Mouse (Mus musculus) heart, adult 11 months (tissue): ENCODE results near the gene Qars.

ENCODE experiments used
- DNase-seq: peaks from one replicate; pipeline ENCODE4 v3.0.0; 2022

Qars gene

DNA sequence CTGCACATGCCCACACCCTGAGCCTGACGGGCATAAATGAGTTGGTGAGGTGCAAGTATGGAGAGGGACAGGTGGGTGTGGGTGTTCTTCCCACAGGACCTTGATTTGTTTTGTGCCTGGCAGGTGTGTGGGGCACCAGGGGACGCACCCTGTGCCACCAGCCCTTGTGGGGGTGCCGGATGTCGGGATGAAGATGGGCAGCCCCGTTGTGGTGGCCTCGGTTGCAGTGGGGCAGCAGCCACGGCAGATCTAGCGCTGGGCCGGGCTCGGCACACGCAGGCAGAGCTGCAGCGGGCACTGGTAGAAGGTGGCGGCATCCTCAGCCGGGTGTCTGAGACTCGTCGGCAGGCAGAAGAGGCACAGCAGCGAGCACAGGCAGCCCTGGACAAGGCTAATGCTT, 19.1 kb upstream of the Qars start:
- DNase-seq: peak; percentile 90

DNA sequence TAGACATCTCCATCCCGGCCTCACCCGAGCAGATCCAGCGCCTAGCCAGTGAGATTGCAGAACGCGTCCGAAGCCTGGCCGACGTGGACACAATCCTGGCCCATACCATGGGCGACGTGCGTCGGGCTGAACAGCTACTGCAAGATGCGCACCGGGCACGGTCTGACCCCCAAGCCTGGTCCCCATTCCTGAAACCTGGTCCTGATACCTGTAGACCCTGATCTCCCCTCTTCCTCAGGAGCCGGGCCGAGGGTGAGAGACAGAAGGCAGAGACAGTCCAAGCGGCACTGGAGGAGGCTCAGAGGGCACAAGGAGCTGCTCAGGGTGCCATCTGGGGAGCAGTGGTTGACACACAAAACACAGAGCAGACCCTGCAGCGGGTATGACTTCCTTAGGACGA, 18.3 kb upstream of the Qars start:
- DNase-seq: peak; percentile 93

DNA sequence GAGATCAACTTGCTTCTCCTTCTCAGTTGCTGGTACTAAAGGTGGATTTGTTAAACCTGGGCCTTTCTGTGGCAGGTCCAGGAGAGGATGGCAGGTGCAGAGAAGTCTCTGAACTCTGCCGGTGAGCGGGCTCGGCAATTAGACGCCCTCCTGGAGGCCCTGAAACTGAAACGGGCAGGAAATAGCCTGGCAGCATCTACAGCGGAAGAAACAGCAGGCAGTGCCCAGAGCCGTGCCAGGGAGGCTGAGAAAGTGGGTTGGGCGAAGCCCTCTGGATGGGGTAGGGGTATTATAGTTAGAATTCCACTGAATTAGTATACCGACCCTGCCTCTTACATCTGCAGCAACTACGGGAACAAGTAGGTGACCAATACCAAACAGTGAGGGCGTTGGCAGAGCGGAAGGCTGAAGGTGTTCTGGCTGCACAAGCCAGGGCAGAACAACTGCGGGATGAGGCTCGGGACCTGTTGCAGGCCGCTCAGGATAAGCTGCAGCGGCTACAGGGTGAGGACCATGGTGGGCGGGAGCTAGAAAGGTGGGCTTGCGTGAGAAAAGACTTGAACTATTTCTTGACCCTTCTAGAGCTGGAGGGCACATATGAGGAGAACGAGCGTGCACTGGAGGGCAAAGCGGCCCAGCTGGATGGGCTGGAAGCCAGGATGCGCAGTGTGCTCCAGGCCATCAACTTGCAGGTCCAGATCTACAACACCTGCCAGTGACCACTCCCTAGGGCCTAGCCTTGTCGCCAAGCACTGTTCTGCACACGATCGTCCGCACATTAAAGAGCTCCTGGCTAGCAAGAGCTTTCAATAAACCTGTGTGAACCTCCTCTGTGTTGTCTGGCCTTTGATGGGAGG, 17.6 kb upstream of the Qars start:
- DNase-seq: no peak

DNA sequence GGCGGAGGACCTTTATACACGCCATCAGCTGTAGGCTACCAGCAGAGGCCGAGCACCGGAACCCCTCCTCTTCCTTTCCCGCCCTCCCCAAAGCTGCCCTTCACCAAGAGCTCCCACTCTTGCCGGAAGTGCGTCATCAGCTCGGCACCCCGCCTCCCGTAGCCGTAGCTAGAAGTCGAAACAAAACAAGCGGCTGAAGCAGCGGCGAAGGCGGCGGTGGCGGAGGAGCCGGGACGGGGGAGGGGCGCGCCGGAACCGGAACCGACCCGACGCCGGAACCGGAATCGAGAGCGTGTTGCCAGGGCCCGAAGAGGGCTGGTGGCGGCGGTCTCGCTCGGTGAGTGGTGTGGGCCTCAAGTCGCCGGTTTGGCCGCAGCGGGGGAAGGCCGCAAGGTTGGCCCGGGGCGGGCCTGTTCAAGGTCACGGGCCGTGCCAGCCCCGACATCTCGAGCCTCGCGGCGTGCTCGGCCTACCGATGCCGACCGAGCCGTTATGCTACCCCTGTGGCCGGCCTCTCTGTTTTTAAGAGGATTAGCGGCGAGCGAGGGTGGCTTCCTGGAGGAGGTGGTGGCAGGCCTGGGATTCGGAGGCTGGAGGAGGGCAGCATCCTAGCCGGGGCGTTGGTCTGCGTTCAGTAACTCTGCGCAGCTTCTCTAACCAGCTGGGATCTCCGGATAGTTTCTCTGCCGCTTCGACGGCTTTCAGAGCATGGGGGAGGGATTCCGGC, 16.8 kb upstream of the Qars start, which contains the start of gene Usp19:
Gene Usp19 (plus strand): TSS at position 44 of the 727 bp plus-strand sequence.
- DNase-seq: peak; percentile 100

DNA sequence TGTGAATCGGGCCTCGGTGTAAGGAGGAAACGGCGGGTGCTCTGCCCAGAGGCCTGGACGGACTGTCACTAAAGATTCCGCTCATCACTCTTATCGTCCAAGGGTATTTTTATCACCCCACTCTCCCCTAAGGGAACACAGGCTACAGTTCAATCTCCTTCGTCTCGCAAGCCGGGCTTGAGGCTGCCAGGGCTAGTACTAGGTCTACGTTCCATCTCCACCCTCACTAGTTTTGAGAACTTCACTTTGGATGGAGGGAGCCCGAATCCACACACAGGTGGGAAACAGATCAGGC, 16.3 kb upstream of the Qars start:
- no peak for DNase-seq

DNA sequence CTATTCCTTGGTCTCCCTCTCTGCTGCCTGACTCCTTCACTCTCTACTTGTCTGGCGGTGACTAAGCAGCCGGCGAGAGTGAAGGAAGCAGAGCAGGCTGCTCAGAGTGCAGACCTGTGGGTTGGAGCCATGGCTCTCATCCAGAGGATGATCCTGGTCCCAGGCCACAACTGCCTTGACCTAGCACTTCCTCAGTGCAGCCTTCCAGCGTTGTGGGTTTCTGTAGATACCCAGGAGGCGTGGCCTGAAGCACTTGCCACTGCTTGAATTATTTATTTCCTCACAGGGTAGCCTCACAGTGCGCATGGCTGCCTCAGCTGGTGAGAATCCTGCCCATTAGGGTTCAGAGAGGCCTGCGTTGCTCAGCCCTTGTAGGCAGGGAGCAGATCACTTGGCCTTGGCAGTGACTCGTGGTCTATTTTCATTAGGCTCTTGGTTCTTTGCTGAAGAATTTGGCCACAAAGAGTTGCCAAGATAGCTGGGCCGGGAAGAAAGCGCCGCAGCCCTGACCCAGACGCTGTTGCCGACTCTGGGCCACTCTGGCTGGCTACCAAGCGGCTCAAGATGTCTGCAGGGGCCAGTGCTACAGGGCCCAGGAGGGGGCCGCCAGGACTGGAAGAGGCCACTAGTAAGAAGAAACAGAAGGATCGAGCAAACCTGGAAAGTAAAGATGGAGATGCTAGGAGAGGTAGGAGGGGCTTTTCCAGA, 15.3 kb upstream of the Qars start:
- DNase-seq: peak; percentile 94

DNA sequence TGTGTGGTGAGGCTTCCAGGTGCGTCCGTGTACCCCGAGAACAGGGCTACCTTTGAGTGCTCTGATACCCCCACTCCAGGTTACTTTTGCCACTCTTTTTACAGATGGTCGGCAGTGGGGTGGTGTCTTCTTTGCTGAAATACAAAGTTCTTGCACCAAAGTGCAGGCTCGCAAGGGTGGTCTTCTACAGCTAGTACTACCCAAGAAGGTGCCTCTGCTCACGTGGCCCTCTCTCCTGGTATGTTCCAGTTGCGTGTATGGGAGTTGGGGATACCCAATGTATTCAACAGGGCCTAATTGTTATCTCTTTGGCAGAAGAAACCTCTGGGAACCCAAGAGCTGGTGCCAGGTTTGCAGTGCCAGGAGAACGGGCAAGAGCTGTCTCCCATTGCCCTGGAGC, 14.3 kb upstream of the Qars start:
- peak; percentile 91 for DNase-seq

DNA sequence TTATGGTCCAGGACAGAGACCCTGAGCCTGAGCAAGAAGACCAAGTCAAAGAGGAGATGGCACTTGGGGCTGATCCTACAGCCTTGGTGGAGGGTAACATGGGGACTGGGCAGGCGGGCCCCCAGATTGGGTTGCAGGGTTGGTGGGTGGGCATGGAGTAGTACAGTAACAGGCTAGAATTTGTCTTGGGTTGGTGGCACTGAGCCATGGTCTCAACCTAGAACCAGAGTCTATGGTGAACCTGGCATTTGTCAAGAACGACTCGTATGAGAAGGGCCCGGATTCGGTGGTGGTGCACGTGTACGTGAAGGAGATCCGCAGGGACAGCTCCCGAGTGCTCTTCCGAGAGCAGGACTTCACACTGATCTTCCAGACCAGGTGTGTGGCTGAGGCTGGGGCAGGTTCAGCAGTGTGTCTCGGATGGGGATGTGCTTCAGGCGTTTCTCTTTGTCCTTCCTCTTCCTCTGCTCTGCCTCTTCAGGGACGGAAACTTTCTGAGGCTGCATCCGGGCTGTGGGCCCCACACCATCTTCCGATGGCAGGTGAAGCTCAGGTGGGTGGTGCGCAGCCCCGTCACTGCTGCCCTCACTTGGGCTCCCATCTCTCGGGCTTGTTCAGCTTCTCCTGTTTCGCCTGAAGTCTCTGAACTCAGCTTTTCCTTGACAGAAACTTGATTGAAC, 13.2 kb upstream of the Qars start:
- peak; percentile 88 for DNase-seq

DNA sequence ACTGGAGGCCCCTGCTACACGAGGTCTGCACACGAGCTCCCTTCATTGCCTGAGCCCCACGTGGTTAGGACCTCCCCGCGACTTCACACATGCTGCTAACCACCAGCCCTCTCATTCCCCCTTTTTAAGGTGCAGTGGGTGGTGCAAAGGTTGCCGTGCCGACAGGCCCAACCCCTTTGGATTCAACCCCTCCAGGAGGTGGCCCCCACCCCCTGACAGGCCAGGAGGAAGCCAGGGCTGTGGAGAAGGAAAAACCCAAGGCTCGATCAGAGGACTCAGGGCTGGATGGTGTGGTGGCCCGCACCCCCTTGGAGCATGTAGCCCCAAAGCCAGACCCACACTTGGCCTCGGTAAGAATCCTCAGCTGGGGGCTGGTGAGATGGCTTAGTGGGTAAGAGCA, 12.6 kb upstream of the Qars start:
- peak; percentile 91 for DNase-seq

DNA sequence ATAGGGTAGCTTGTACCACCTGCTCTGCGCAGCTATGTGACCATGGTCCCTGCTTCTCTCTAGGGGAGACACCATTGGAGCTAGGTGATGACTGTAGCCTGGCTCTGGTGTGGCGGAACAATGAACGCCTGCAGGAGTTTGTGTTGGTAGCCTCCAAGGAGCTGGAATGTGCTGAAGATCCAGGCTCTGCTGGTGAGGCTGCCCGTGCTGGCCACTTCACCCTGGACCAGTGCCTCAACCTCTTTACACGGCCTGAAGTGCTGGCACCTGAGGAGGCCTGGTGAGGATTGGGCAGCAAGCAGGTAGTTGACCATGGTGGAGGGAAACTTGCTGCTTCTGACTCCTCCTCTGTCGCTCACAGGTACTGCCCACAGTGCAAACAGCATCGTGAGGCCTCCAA, 8.3 kb upstream of the Qars start:
- peak; percentile 92 for DNase-seq

DNA sequence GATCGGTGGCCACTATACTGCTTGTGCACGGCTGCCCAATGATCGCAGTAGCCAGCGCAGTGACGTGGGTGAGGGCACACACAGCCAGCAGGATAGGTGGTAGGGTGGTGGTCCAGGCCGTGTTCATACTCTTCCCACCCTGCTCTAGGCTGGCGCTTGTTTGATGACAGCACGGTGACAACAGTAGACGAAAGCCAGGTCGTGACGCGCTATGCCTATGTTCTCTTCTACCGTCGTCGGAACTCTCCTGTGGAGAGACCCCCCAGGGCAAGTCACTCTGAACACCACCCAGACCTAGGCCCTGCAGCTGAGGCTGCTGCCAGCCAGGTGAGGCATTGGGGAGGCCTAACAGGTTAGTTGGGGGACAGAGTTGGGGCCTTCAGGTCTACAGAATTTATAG, 7.6 kb upstream of the Qars start:
- peak; percentile 90 for DNase-seq

DNA sequence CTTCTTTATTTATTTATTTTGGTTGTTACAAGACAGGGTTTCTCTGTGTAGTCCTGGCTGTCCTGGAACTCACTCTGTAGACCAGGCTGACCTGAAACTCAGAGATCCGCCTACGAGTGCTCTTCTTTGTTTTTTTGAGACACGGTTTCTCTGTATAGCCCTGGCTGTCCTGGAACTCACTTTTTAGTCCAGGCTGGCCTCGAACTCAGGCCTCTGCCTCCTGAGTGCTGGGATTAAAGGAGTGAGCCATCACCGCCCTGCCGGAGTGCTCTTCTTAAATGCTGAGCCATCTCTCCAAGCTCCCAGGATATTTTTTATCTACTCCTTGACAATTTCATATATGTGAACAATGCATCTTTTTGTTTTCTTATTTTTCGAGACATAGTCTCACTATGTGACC, 605 bp upstream of the Qars start:
- DNase-seq: peak; percentile 68

DNA sequence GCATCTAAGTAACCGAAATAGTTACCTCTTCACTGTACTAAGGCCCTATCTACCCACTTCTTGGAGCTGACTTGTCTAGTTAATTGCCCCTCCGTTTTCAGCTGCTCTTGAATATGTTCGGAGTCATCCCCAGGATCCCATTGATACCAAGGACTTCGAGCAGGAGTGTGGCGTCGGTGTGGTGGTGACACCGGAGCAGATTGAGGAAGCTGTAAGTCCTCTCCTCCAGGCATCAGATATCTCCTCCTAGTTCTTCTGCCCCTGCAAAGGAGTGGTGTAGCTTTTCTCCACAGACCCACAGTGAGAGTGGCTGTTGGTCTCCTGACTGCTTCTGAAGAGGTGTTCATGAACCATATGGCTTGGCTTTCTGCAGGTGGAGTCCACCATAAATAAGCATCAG, 1.3 kb downstream of the Qars start:
- peak; percentile 87 for DNase-seq

DNA sequence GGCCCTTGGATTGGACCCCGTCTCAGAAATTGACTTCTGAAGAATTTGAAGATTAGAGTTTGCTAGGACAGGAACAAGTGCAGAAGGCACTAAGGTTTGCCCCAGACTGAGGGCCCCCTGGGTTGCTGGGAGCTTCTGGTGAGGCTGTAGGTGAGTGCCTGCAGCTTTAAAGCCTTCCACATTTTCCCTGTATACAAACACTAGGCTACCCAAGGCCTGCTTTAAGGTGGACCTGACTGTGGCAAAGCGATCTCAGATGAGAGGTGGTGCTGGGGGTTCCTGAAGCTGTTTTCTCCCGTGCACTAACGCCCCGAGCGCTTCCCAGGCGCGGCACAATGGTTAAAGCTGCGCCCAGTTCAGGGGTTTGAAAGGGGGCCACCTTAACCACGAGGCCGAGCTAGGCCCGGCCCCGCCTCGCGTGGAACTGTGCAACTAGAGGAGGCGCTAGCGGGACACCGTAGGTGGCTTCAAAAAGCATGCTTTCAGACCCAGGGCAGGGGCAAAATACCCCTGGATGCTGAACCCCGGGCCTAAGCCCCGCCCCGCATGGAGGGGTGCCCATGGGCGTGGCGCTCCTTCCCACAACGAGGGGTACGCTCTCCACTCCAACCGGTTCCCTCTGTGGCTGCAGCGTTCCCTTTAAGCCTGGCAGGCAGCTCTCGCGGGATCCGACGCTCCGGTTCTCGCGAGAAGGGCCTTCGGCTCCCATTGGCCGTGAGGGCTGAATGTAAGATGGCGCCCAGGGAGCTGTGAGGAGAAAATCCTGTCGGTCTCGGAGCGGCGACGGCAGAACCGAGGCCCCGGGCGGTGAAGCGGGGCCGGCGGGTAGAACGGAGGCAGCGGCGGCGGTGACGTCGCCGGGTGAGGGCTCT, 9.1 kb downstream of the Qars start, which contains the start of gene Qrich1:
Gene Qrich1 (plus strand): TSS at position 427 of the 872 bp plus-strand sequence.
- peak; percentile 100 for DNase-seq

DNA sequence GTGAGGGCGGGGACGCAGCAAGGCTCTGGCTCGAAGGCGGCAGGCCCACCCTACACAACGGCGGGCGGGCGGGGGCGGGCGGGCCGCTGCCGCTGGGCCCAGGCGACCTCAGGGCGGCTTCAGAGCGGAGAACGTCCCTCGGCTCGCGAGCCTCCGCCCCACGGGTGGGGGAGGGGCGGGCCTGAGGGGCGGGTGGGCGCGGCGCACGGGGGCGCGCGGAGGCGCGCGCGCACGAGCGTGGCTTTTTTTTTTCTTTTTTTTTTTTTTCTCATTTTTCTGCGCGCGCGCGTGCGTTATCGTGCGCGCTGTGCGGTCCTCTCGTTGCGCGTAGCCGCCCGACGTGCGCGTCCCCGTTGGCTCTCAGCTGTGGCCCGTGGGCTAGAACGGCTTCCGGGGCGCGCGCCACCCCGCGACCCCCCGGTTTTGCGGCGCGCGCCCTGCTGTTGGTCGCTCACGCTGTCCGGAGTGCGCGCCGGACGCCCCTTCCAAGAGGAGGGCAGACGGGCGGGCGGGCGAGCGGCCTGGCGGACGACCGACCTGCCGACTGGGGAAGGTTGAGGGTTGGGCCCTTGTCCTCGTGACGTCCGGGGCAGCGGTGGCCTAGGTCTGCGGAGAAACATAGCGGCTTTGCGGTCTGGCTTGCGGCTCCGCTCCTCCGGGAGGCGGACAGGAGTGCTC, 9.9 kb downstream of the Qars start:
- DNase-seq: peak; percentile 99

DNA sequence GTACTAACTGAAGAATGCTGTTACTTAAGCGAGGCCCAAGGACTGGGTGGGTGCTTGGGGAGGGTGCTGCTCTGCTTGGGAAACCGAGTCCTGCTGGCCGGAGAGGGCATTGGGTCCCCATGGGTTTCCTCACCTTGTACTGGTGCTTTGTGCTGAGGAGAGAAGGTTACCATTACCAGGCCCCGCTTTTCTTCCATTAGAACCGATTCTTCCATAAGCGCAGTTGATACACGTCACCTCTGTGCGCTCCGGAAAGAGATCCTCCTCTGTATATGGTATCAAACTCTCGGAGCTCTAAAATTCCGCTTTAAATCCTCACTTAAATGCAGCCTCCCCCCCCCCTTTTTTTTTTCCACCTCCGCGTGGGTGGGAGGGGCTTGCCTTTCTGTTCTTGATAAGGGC, 10.4 kb downstream of the Qars start:
- no peak for DNase-seq

DNA sequence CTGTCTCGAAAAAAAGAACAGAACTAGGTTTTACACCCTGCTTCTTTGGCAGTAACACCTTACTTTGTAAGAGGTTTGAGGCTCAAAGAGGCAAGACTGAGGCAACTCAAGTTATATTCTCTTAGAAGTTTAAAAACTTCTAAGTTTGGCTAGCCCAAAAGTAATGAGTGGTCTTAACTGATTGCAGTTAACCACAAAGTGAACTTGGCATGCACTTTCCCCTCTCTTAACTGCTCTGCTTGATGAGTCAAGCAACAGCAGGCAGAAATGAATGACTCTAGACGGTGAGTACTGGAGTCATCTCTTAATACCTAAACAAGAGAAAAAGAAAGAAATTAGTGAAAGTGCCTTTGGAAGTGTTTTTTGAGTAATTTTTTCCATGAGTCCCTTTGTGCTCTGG, 14.1 kb downstream of the Qars start:
- no peak for DNase-seq

DNA sequence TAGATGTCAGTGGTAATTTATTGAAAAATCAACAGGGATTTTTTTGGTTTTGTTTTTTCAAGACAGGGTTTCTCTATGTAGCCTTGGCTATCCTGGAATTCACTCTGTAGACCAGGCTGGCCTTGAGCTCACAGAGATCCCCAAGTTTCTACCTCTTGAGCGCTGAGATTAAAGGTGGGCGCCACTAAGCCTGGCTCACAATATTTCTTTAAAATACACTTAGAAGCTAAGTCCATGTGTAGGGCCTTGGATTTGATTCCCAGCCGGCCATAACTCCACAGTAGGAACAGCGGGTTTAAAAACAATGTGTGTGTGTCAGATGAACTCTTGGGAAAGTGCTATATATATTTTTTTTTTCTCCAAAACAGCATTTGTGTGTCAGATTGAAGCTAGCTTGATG, 15.8 kb downstream of the Qars start:
- peak; percentile 77 for DNase-seq

DNA sequence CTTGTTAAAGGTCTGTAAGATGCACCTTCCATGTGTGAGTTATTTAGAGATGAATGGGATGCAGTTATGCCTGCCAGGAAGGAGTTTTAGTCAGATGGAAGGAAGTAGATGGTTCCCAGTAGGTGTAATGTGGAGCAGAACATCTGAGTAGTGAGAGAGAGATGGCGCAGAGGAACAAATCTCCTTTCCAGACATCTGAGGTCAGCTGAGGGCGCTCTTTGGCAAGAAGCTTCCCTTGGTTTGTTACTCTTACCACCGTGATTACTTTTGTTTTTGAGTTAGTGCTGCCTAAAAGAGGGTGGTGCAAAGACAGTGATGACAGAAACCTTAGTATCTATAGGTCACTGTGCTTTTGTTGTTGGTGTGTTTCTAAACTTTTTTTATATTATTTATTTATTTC, 17.9 kb downstream of the Qars start:
- peak; percentile 82 for DNase-seq

DNA sequence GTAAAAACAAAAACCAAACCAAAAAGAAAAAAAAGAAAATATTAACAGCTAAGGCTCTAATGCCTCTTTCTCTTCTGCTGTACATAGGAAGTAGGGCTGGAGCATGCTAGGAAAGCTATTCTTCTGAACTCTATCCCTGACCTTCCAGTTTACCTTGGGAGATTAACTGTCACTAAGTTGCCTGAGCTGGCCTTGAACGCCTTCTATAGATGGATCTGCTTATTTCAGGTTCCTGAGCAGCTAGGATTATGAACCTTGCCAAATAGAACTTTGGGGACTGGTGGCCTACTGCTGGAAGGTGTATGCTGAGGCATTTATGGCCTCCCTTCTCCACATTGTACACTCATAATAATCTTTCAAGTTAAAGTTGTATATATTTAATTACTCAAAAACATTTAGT, 23.4 kb downstream of the Qars start:
- DNase-seq: peak; percentile 7

DNA sequence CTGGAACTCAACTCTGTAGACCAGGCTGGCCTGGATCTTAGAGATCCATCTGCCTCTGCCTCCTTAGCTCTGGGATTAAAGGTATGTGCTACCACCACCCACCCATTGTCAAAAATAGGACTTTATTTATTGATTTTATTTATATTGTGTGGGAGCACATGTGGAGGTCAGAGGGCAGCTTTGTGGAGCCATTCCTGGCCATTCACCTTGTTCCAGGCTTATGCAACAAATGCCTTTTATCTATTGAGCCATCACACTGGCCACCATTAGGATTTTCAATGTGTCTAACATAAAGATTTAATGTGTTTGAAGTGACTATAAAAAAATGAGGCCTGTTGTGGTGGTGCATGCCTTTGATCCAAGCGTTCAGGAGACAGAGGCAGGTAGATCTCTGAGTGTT, 24.0 kb downstream of the Qars start:
- peak; percentile 54 for DNase-seq

DNA sequence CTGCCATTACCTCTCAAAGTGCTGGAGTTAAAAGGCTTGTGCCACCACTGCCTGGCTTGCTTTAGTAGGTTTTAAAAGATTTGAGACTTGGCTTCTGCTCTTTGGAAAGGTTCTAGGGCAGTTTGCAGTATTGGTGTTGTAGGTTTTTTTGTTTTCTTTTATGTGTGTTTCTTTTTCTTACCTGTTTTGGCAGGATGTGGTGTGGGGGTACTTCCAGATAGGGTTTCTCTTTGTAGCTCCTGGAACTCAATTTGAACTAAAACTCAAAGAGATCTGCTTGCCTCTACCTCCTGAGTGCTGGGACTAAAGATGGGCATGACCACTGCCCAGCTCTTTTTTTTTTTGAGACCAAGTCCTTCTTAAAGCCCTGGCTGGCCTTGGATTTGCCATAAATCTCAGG, 33.3 kb downstream of the Qars start:
- DNase-seq: peak; percentile 0
